Mouse (Mus musculus): ENCODE results near the gene Armc8. TPM values are rescaled to one million over a fixed set of nuclear protein-coding genes. Genes with fewer than 3 reads are reported as not detected.

The Armc8 gene
- polyA plus RNA-seq, 1 experiment = 25.7 TPM

Other genes with a start within 250 kb of the Armc8 start
- gene Esyt3, start 210.3 kb downstream of the Armc8 start, polyA plus RNA-seq (2012; rRNA removed) = 5.3 and 8.2 TPM in 2 replicates
- 31.1 and 32.7 TPM in 2 replicates for gene Mras, start 131.5 kb downstream of the Armc8 start, polyA plus RNA-seq (2012; rRNA removed)
- gene Nme9, start 117.4 kb downstream of the Armc8 start, polyA plus RNA-seq (2012; rRNA removed) = 0.10 and 0.12 TPM in 2 replicates
- 14.2 and 15.5 TPM in 2 replicates for gene Dbr1, start 6.9 kb upstream of the Armc8 start, polyA plus RNA-seq (2012; rRNA removed)
- 1.0 and 1.4 TPM in 2 replicates for gene A4gnt, start 43.6 kb upstream of the Armc8 start, polyA plus RNA-seq (2012; rRNA removed)
- 13.8 and 19.7 TPM in 2 replicates for gene Dzip1l, start 60.6 kb upstream of the Armc8 start, polyA plus RNA-seq (2012; rRNA removed)
- not detected in 2 replicates for gene Cldn18, start 148.4 kb upstream of the Armc8 start, polyA plus RNA-seq (2012; rRNA removed)